Mouse (Mus musculus): ENCODE data around the gene Shisa9. TPM values are rescaled to one million over a fixed set of nuclear protein-coding genes. Genes with fewer than 3 reads are reported as not detected.

The Shisa9 gene
- polyA plus RNA-seq, 1 experiment from 2014 or later, result 0.83 TPM

GRCm38 (mm10) chr16:12090604-12091235 lies 106.8 kb downstream of the Shisa9 start:
- Histone ChIP-seq H3K27me3 (ENCODE audit: control insufficient read depth, insufficient read depth, low read length) (no peaks in the 10 kb centered on the region), H3K4me3 (replicated peaks; ENCODE audit: low read length) (no peak overlapping the region), H3K9ac (ENCODE audit: low read length) (no peak overlapping the region), H3K4me1 (ENCODE audit: control insufficient read depth, insufficient read depth, low read length) (no peaks in the 10 kb centered on the region), H3K4me2 (ENCODE audit: low read depth, low read length) (no peak overlapping the region), H3K36me3 (ENCODE audit: control insufficient read depth, insufficient read depth, low read length) (no peaks in the 10 kb centered on the region), H3K27ac (ENCODE audit: low read length) (no peak overlapping the region), H3K9me3 (replicated peaks; ENCODE audit: control insufficient read depth, low read length) (no peaks in the 10 kb centered on the region)
- ATAC-seq (ENCODE audit: insufficient read depth, low FRiP score), result no peak
- 39% methylated on average over 5 of the region's 5 CpGs for WGBS

- H3K9ac ChIP-seq (ENCODE audit: low read length), result no peak overlapping the region
- H3K36me3 ChIP-seq (ENCODE audit: control insufficient read depth, insufficient read depth, low read length), result no peaks in the 10 kb centered on the region
- H3K27me3 ChIP-seq (ENCODE audit: control insufficient read depth, insufficient read depth, low read length), result no peaks in the 10 kb centered on the region
- H3K4me2 ChIP-seq (ENCODE audit: low read depth, low read length), result no peak overlapping the region
- ATAC-seq (ENCODE audit: insufficient read depth, low FRiP score), result no peak
- WGBS, result 85% methylated on average over 4 of the region's 4 CpGs
- H3K27ac ChIP-seq (ENCODE audit: low read length), result no peak overlapping the region
- no peaks in the 10 kb centered on the region for H3K4me1 ChIP-seq (ENCODE audit: control insufficient read depth, insufficient read depth, low read length)
- H3K9me3 ChIP-seq (replicated peaks; ENCODE audit: control insufficient read depth, low read length), result no peaks in the 10 kb centered on the region
- no peak overlapping the region for H3K4me3 ChIP-seq (replicated peaks; ENCODE audit: low read length)
These were observed 109.3 kb downstream of the Shisa9 start for GRCm38 (mm10) chr16:12093253-12093652.

GRCm38 (mm10) chr16:12094784-12095315 lies 110.9 kb downstream of the Shisa9 start:
- H3K27ac ChIP-seq (ENCODE audit: low read length), result no peak overlapping the region
- no peak overlapping the region for H3K4me3 ChIP-seq (replicated peaks; ENCODE audit: low read length)
- H3K9ac ChIP-seq (ENCODE audit: low read length), result no peak overlapping the region
- ATAC-seq (ENCODE audit: insufficient read depth, low FRiP score), result no peak
- H3K4me2 ChIP-seq (ENCODE audit: low read depth, low read length), result no peak overlapping the region
- no peaks in the 10 kb centered on the region for H3K36me3 ChIP-seq (ENCODE audit: control insufficient read depth, insufficient read depth, low read length)
- no peaks in the 10 kb centered on the region for H3K9me3 ChIP-seq (replicated peaks; ENCODE audit: control insufficient read depth, low read length)
- H3K4me1 ChIP-seq (ENCODE audit: control insufficient read depth, insufficient read depth, low read length), result no peaks in the 10 kb centered on the region
- no peaks in the 10 kb centered on the region for H3K27me3 ChIP-seq (ENCODE audit: control insufficient read depth, insufficient read depth, low read length)
- 64% methylated on average over 7 of the region's 7 CpGs for WGBS

GRCm38 (mm10) chr16:12095365-12095764 lies 111.5 kb downstream of the Shisa9 start:
- Histone ChIP-seq H3K27me3 (ENCODE audit: control insufficient read depth, insufficient read depth, low read length) (no peaks in the 10 kb centered on the region), H3K36me3 (ENCODE audit: control insufficient read depth, insufficient read depth, low read length) (no peaks in the 10 kb centered on the region), H3K9ac (ENCODE audit: low read length) (no peak overlapping the region), H3K9me3 (replicated peaks; ENCODE audit: control insufficient read depth, low read length) (no peaks in the 10 kb centered on the region), H3K4me2 (ENCODE audit: low read depth, low read length) (no peak overlapping the region), H3K4me3 (replicated peaks; ENCODE audit: low read length) (no peak overlapping the region), H3K4me1 (ENCODE audit: control insufficient read depth, insufficient read depth, low read length) (no peaks in the 10 kb centered on the region), H3K27ac (ENCODE audit: low read length) (no peak overlapping the region)
- ATAC-seq (ENCODE audit: insufficient read depth, low FRiP score), result no peak
- 39% methylated on average over 2 of the region's 2 CpGs for WGBS

GRCm38 (mm10) chr16:12108436-12108835 lies 124.5 kb downstream of the Shisa9 start:
- no peak for ATAC-seq (ENCODE audit: insufficient read depth, low FRiP score)
- WGBS, result 82% methylated on average over 4 of the region's 4 CpGs

GRCm38 (mm10) chr16:12110851-12111437 lies 127.0 kb downstream of the Shisa9 start:
- Histone ChIP-seq H3K9ac (ENCODE audit: low read length) (no peak overlapping the region), H3K36me3 (ENCODE audit: control insufficient read depth, insufficient read depth, low read length) (no peaks in the 10 kb centered on the region)
- 65% methylated on average over 5 of the region's 5 CpGs for WGBS

More at GRCm38 (mm10) chr16:12108436-12108835, 124.5 kb downstream of the Shisa9 start:
- Histone ChIP-seq H3K36me3 (ENCODE audit: control insufficient read depth, insufficient read depth, low read length) (no peaks in the 10 kb centered on the region), H3K27ac (ENCODE audit: low read length) (no peak overlapping the region), H3K9ac (ENCODE audit: low read length) (no peak overlapping the region), H3K4me1 (ENCODE audit: control insufficient read depth, insufficient read depth, low read length) (no peaks in the 10 kb centered on the region), H3K4me3 (replicated peaks; ENCODE audit: low read length) (no peak overlapping the region), H3K27me3 (ENCODE audit: control insufficient read depth, insufficient read depth, low read length) (no peaks in the 10 kb centered on the region), H3K9me3 (replicated peaks; ENCODE audit: control insufficient read depth, low read length) (no peaks in the 10 kb centered on the region), H3K4me2 (ENCODE audit: low read depth, low read length) (no peak overlapping the region)

GRCm38 (mm10) chr16:12114396-12114795 lies 130.5 kb downstream of the Shisa9 start:
- WGBS, result 66% methylated on average over 5 of the region's 5 CpGs
- Histone ChIP-seq H3K9me3 (replicated peaks; ENCODE audit: control insufficient read depth, low read length) (no peaks in the 10 kb centered on the region), H3K36me3 (ENCODE audit: control insufficient read depth, insufficient read depth, low read length) (no peaks in the 10 kb centered on the region), H3K4me2 (ENCODE audit: low read depth, low read length) (no peak overlapping the region), H3K9ac (ENCODE audit: low read length) (no peak overlapping the region), H3K4me3 (replicated peaks; ENCODE audit: low read length) (no peak overlapping the region), H3K27me3 (ENCODE audit: control insufficient read depth, insufficient read depth, low read length) (no peaks in the 10 kb centered on the region), H3K4me1 (ENCODE audit: control insufficient read depth, insufficient read depth, low read length) (no peaks in the 10 kb centered on the region), H3K27ac (ENCODE audit: low read length) (no peak overlapping the region)
- ATAC-seq (ENCODE audit: insufficient read depth, low FRiP score), result no peak

More at GRCm38 (mm10) chr16:12110851-12111437, 127.0 kb downstream of the Shisa9 start:
- Histone ChIP-seq H3K4me1 (ENCODE audit: control insufficient read depth, insufficient read depth, low read length) (no peaks in the 10 kb centered on the region), H3K27me3 (ENCODE audit: control insufficient read depth, insufficient read depth, low read length) (no peaks in the 10 kb centered on the region), H3K9me3 (replicated peaks; ENCODE audit: control insufficient read depth, low read length) (no peaks in the 10 kb centered on the region), H3K4me3 (replicated peaks; ENCODE audit: low read length) (no peak overlapping the region), H3K4me2 (ENCODE audit: low read depth, low read length) (no peak overlapping the region), H3K27ac (ENCODE audit: low read length) (no peak overlapping the region)
- ATAC-seq (ENCODE audit: insufficient read depth, low FRiP score), result no peak

- H3K9ac ChIP-seq (ENCODE audit: low read length), result no peak overlapping the region
- no peaks in the 10 kb centered on the region for H3K36me3 ChIP-seq (ENCODE audit: control insufficient read depth, insufficient read depth, low read length)
- WGBS, result 57% methylated on average over 7 of the region's 7 CpGs
- H3K4me1 ChIP-seq (ENCODE audit: control insufficient read depth, insufficient read depth, low read length), result no peaks in the 10 kb centered on the region
- no peak overlapping the region for H3K4me3 ChIP-seq (replicated peaks; ENCODE audit: low read length)
- no peak overlapping the region for H3K4me2 ChIP-seq (ENCODE audit: low read depth, low read length)
- no peak for ATAC-seq (ENCODE audit: insufficient read depth, low FRiP score)
- H3K27ac ChIP-seq (ENCODE audit: low read length), result no peak overlapping the region
- no peaks in the 10 kb centered on the region for H3K9me3 ChIP-seq (replicated peaks; ENCODE audit: control insufficient read depth, low read length)
- H3K27me3 ChIP-seq (ENCODE audit: control insufficient read depth, insufficient read depth, low read length), result no peaks in the 10 kb centered on the region
These were observed 131.3 kb downstream of the Shisa9 start for GRCm38 (mm10) chr16:12115040-12115856.

GRCm38 (mm10) chr16:12116926-12117325 lies 133.0 kb downstream of the Shisa9 start:
- ATAC-seq (ENCODE audit: insufficient read depth, low FRiP score), result no peak
- H3K9me3 ChIP-seq (replicated peaks; ENCODE audit: control insufficient read depth, low read length), result no peaks in the 10 kb centered on the region
- H3K9ac ChIP-seq (ENCODE audit: low read length), result no peak overlapping the region
- H3K4me3 ChIP-seq (replicated peaks; ENCODE audit: low read length), result no peak overlapping the region
- 94% methylated on average over 1 of the region's 1 CpGs for WGBS
- H3K4me1 ChIP-seq (ENCODE audit: control insufficient read depth, insufficient read depth, low read length), result no peaks in the 10 kb centered on the region
- no peak overlapping the region for H3K4me2 ChIP-seq (ENCODE audit: low read depth, low read length)
- no peak overlapping the region for H3K27ac ChIP-seq (ENCODE audit: low read length)
- H3K27me3 ChIP-seq (ENCODE audit: control insufficient read depth, insufficient read depth, low read length), result no peaks in the 10 kb centered on the region
- H3K36me3 ChIP-seq (ENCODE audit: control insufficient read depth, insufficient read depth, low read length), result no peaks in the 10 kb centered on the region

Measured in stomach, embryonic 16.5 days (tissue).